Mouse (Mus musculus): Measurements from ENCODE around the gene Cpa1.

DNA sequence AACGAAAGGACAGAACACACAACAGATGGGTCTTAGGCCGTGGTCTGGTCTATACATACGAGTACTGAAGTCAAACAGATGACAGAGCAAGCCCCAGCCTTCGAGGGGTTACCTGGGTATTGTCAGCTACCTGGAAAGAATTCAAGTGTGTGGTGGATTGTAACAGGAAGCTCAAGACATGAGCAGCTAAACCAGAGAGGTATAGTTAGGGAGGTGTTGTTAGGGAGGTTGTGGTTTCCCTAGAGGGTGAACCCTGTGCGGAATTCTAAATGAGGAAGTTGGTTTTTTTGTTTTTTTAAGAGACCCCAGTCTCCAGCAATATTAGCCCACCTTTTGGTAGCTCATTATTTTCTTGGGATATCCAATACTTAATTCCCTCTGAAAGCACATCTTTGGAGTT, 33.3 kb upstream of the Cpa1 start:
- TF ChIP-seq CTCF (IDR thresholded peaks at IDR 0.05; ENCODE audit: low read depth) = no peak
- TF ChIP-seq EP300 (optimal IDR thresholded peaks at IDR 0.05) = no peak
